Mouse (Mus musculus) midbrain, postnatal 0 days (tissue): Measurements from ENCODE around the gene Gigyf1. TPM values are rescaled to one million over a fixed set of nuclear protein-coding genes. Genes with fewer than 3 reads are reported as not detected.
A peak's percentile ranks its signal among the peaks of the same experiment; 100 is the strongest.

Experiments
- ATAC-seq: fragments of 200-750 bp; cut with Nextera tagmentation; 2 replicates; pipeline ENCODE4 v1.8.0; 2017; ENCODE audit warnings: moderate number of reproducible peaks, mild to moderate bottlenecking, moderate TSS enrichment, moderate library complexity; ENCODE audit not compliant: low FRiP score
- DNase-seq: peaks from one replicate; pipeline ENCODE4 v3.0.0-alpha.2; 2015; ENCODE audit warnings: low spot score
- H3K27ac ChIP-seq: fragments of 300-500 bp; sonication (generic); 2 replicates; pipeline ENCODE4 v1.5.1; 2014; ENCODE audit warnings: low read depth, mild to moderate bottlenecking, low read length, mixed read lengths
- H3K27me3 ChIP-seq: fragments of 300-500 bp; sonication (generic); 2 replicates; pipeline ENCODE4 v1.6.1; 2014; ENCODE audit warnings: low read length, control low read depth, mixed read lengths; ENCODE audit not compliant: insufficient read depth
- H3K36me3 ChIP-seq: fragments of 300-500 bp; sonication (generic); 2 replicates; pipeline ENCODE4 v1.6.1; 2014; ENCODE audit warnings: low read length, control low read depth, mixed read lengths; ENCODE audit not compliant: insufficient read depth
- H3K4me1 ChIP-seq: fragments of 300-500 bp; sonication (generic); 2 replicates; pipeline ENCODE4 v1.6.1; 2014; ENCODE audit warnings: mild to moderate bottlenecking, control low read depth, antibody characterized with exemption, low read length, mixed read lengths; ENCODE audit not compliant: insufficient read depth
- H3K4me2 ChIP-seq: fragments of 300-500 bp; sonication (generic); 2 replicates; pipeline ENCODE4 v1.6.1; 2014; ENCODE audit warnings: low read depth, mild to moderate bottlenecking, low read length, mixed read lengths; ENCODE audit not compliant: poor library complexity, severe bottlenecking
- H3K4me3 ChIP-seq: fragments of 300-500 bp; sonication (generic); 2 replicates; pipeline ENCODE4 v1.5.1; 2014; ENCODE audit warnings: low read depth, mild to moderate bottlenecking, low read length, moderate library complexity
- H3K9ac ChIP-seq: fragments of 300-500 bp; sonication (generic); replicated peaks from 2 replicates; pipeline ENCODE4 v1.6.1; 2014; ENCODE audit warnings: mild to moderate bottlenecking, low read length, moderate library complexity, mixed read lengths; ENCODE audit not compliant: poor library complexity, severe bottlenecking
- H3K9me3 ChIP-seq: fragments of 300-500 bp; sonication (generic); 2 replicates; pipeline ENCODE4 v1.6.1; 2016; ENCODE audit warnings: low read length, control low read depth
- CTCF ChIP-seq: IDR thresholded peaks from 2 replicates; pipeline ENCODE4 v1.5.1; 2016; ENCODE audit warnings: antibody characterized with exemption, mild to moderate bottlenecking
- WGBS: fragments of 180-500 bp; shearing (Covaris S2); extraction: QIAGEN DNeasy Blood & Tissue Kit; methylation state at CpG from one replicate; pipeline ENCODE4 v1.1.7; 2014; 5-methylcytosine and 5-hydroxymethylcytosine counted together
- polyA plus RNA-seq: library from polyadenylated mRNA; unstranded; fragments of >200 nt; fragmentation: Nextera tagmentation; extraction: Ambion mirVana; gene quantifications from 2 replicates; pipeline ENCODE4 v1.2.1, GENCODE M21; 2015
- total RNA-seq: library from RNA; depleted of rRNA; stranded (reverse); fragments of >200 nt; gene quantifications from 2 replicates; pipeline ENCODE4 v1.2.3, GENCODE M21; 2014

Gigyf1 gene
- total and polyA plus RNA-seq, 2 experiments from 2014 or later = 17.8 to 23.6 TPM

- Histone ChIP-seq H3K36me3 (0 out of 2 replicates have a peak, but pooled peaks cover under 1% of the 10 kb centered on the region), H3K4me2 (no peak overlapping the region), H3K9me3 (no peaks in the 10 kb centered on the region), H3K27ac (no peak overlapping the region), H3K4me3 (no peak overlapping the region), H3K27me3 (no peaks in the 10 kb centered on the region), H3K4me1 (no peaks in the 10 kb centered on the region), H3K9ac (no peak overlapping the region)
- 95% methylated on average over 3 of the region's 3 CpGs for WGBS
- DNase-seq (no peak), ATAC-seq (no peak)
- no peak for TF ChIP-seq CTCF
These were observed 16.4 kb downstream of the Gigyf1 start for GRCm38 (mm10) chr5:137534762-137535161.

- H3K4me3 ChIP-seq = no peak overlapping the region
- no peak overlapping the region for H3K4me2 ChIP-seq
- TF ChIP-seq CTCF = no peak
- DNase-seq (no peak), ATAC-seq (no peak)
- H3K36me3 ChIP-seq = no peaks in the 10 kb centered on the region
- WGBS = 79% methylated on average over 9 of the region's 9 CpGs
- H3K9me3 ChIP-seq = no peaks in the 10 kb centered on the region
- no peaks in the 10 kb centered on the region for H3K27me3 ChIP-seq
- H3K27ac ChIP-seq = no peak overlapping the region
- H3K9ac ChIP-seq = no peak overlapping the region
- H3K4me1 ChIP-seq = no peaks in the 10 kb centered on the region
These were observed 17.0 kb downstream of the Gigyf1 start for GRCm38 (mm10) chr5:137535318-137535717.

GRCm38 (mm10) chr5:137537461-137537860, 19.1 kb downstream of the Gigyf1 start:
- 56% methylated on average over 4 of the region's 4 CpGs for WGBS
- H3K4me2 ChIP-seq = no peak overlapping the region
- no peak for DNase-seq
- no peaks in the 10 kb centered on the region for H3K9me3 ChIP-seq
- no peak for ATAC-seq
- H3K9ac ChIP-seq = no peak overlapping the region
- no peaks in the 10 kb centered on the region for H3K27me3 ChIP-seq
- no peaks in the 10 kb centered on the region for H3K36me3 ChIP-seq
- H3K4me3 ChIP-seq = no peak overlapping the region
- no peak for TF ChIP-seq CTCF
- H3K27ac ChIP-seq = no peak overlapping the region
- H3K4me1 ChIP-seq = no peaks in the 10 kb centered on the region

GRCm38 (mm10) chr5:137539291-137539801, 21.0 kb downstream of the Gigyf1 start:
- H3K27ac ChIP-seq = no peak overlapping the region
- H3K9ac ChIP-seq = no peak overlapping the region
- WGBS = 46% methylated on average over 7 of the region's 7 CpGs
- DNase-seq (peak; percentile 84), ATAC-seq (0 out of 2 replicates have a peak, but pooled peaks have one; percentile 52)
- no peaks in the 10 kb centered on the region for H3K9me3 ChIP-seq
- TF ChIP-seq CTCF = no peak
- H3K27me3 ChIP-seq = no peaks in the 10 kb centered on the region
- H3K4me1 ChIP-seq = no peaks in the 10 kb centered on the region
- H3K36me3 ChIP-seq = no peaks in the 10 kb centered on the region
- H3K4me2 ChIP-seq = no peak overlapping the region
- H3K4me3 ChIP-seq = no peak overlapping the region

GRCm38 (mm10) chr5:137540991-137541390, 22.6 kb downstream of the Gigyf1 start:
- DNase-seq (no peak), ATAC-seq (no peak)
- no peak overlapping the region for H3K9ac ChIP-seq
- 81% methylated on average over 6 of the region's 6 CpGs for WGBS
- H3K4me3 ChIP-seq = no peak overlapping the region
- no peaks in the 10 kb centered on the region for H3K36me3 ChIP-seq
- H3K4me1 ChIP-seq = no peaks in the 10 kb centered on the region
- no peaks in the 10 kb centered on the region for H3K9me3 ChIP-seq
- no peak overlapping the region for H3K27ac ChIP-seq
- no peaks in the 10 kb centered on the region for H3K27me3 ChIP-seq
- TF ChIP-seq CTCF = no peak
- no peak overlapping the region for H3K4me2 ChIP-seq

- DNase-seq (peak; percentile 77), ATAC-seq (no peak)
- no peak overlapping the region for H3K4me3 ChIP-seq
- H3K36me3 ChIP-seq = no peaks in the 10 kb centered on the region
- no peak overlapping the region for H3K27ac ChIP-seq
- no peak overlapping the region for H3K4me2 ChIP-seq
- WGBS = 59% methylated on average over 5 of the region's 5 CpGs
- H3K27me3 ChIP-seq = no peaks in the 10 kb centered on the region
- H3K9me3 ChIP-seq = no peaks in the 10 kb centered on the region
- TF ChIP-seq CTCF = no peak
- no peaks in the 10 kb centered on the region for H3K4me1 ChIP-seq
- H3K9ac ChIP-seq = no peak overlapping the region
These were observed 23.6 kb downstream of the Gigyf1 start for GRCm38 (mm10) chr5:137541768-137542540.
